Mouse (Mus musculus) cortical plate, adult 2 months (tissue): ENCODE data around the gene Apbb2. TPM values are rescaled to one million over a fixed set of nuclear protein-coding genes. Genes with fewer than 3 reads are reported as not detected.

ENCODE experiments used
- H3K27ac ChIP-seq: fragments of 200-500 bp; 2 replicates; pipeline ENCODE4 v1.5.1; 2012; ENCODE audit warnings: low read length, control low read depth, inconsistent platforms; ENCODE audit not compliant: insufficient read depth
- H3K4me1 ChIP-seq: fragments of 200-500 bp; 2 replicates; pipeline ENCODE4 v1.6.1; 2011; ENCODE audit warnings: low read length; ENCODE audit not compliant: control insufficient read depth, insufficient read depth
- H3K4me3 ChIP-seq: fragments of 200-500 bp; 2 replicates; pipeline ENCODE4 v1.5.1; 2011; ENCODE audit warnings: mild to moderate bottlenecking, low read length, control low read depth; ENCODE audit not compliant: insufficient read depth
- CTCF ChIP-seq: fragments of 200-500 bp; IDR thresholded peaks from 2 replicates; pipeline ENCODE4 v1.5.1; 2011; ENCODE audit warnings: mild to moderate bottlenecking, control low read depth, low read length; ENCODE audit not compliant: insufficient read depth; ENCODE audit errors: extremely low read depth
- POLR2A ChIP-seq: fragments of 200-500 bp; IDR thresholded peaks from 2 replicates; pipeline ENCODE4 v1.6.1; 2011; ENCODE audit warnings: mild to moderate bottlenecking, low read length, control low read depth; ENCODE audit not compliant: insufficient read depth; ENCODE audit errors: extremely low read depth
- polyA plus RNA-seq: library from polyadenylated mRNA; depleted of rRNA; stranded (reverse); fragments of >200 nt; gene quantifications from 2 replicates; pipeline ENCODE4 v1.2.3, GENCODE M21; 2012

Apbb2 gene
- polyA plus RNA-seq, 1 experiment: 28.8 TPM

- Histone ChIP-seq H3K4me3 (no peak overlapping the region), H3K4me1 (peaks cover 6% of the 10 kb centered on the region), H3K27ac (no peak overlapping the region)
- TF ChIP-seq CTCF: no peak
- TF ChIP-seq POLR2A: no peak
These were observed 196.6 kb downstream of the Apbb2 start for GRCm38 (mm10) chr5:66421954-66422353.

- TF ChIP-seq POLR2A: no peak
- no peak for TF ChIP-seq CTCF
- H3K4me3 ChIP-seq: no peak overlapping the region
- no peak overlapping the region for H3K27ac ChIP-seq
- H3K4me1 ChIP-seq: peaks cover 6% of the 10 kb centered on the region; the same call in 1 of the 2 replicates
These were observed 197.4 kb downstream of the Apbb2 start for GRCm38 (mm10) chr5:66421230-66421629.

GRCm38 (mm10) chr5:66420011-66420410, 198.6 kb downstream of the Apbb2 start:
- TF ChIP-seq CTCF (no peak), POLR2A (no peak)
- Histone ChIP-seq H3K4me3 (no peak overlapping the region), H3K4me1 (peaks cover 7% of the 10 kb centered on the region; the same call in 1 of the 2 replicates), H3K27ac (no peak overlapping the region)

GRCm38 (mm10) chr5:66417289-66417688, 201.3 kb downstream of the Apbb2 start:
- TF ChIP-seq CTCF (no peak), POLR2A (no peak)
- Histone ChIP-seq H3K4me3 (no peak overlapping the region), H3K4me1 (peaks cover 10% of the 10 kb centered on the region; the same call in 1 of the 2 replicates), H3K27ac (no peak overlapping the region)

- Histone ChIP-seq H3K4me3 (no peak overlapping the region), H3K27ac (no peak overlapping the region)
These were observed 202.7 kb downstream of the Apbb2 start for GRCm38 (mm10) chr5:66415700-66416543.

GRCm38 (mm10) chr5:66415033-66415697, 203.4 kb downstream of the Apbb2 start:
- TF ChIP-seq CTCF (no peak), POLR2A (no peak)
- Histone ChIP-seq H3K4me3 (no peak overlapping the region), H3K27ac (no peak overlapping the region), H3K4me1 (peaks cover 12% of the 10 kb centered on the region; the same call in 1 of the 2 replicates)

More at GRCm38 (mm10) chr5:66415700-66416543, 202.7 kb downstream of the Apbb2 start:
- TF ChIP-seq POLR2A (no peak), CTCF (no peak)
- H3K4me1 ChIP-seq: peaks cover 12% of the 10 kb centered on the region; the same call in 1 of the 2 replicates

- no peak overlapping the region for H3K4me3 ChIP-seq
- peak overlapping the region; percentile 60; the same call in 1 of the 2 replicates for H3K27ac ChIP-seq
- H3K4me1 ChIP-seq: peaks cover 14% of the 10 kb centered on the region; the same call in 1 of the 2 replicates
- TF ChIP-seq CTCF (no peak), POLR2A (no peak)
These were observed 205.2 kb downstream of the Apbb2 start for GRCm38 (mm10) chr5:66413402-66413801.

GRCm38 (mm10) chr5:66412821-66413220, 205.8 kb downstream of the Apbb2 start:
- H3K27ac ChIP-seq: no peak overlapping the region
- TF ChIP-seq POLR2A (no peak), CTCF (no peak)
- H3K4me3 ChIP-seq: no peak overlapping the region
- H3K4me1 ChIP-seq: peaks cover 14% of the 10 kb centered on the region; the same call in 1 of the 2 replicates

GRCm38 (mm10) chr5:66408546-66408945, 210.0 kb downstream of the Apbb2 start:
- Histone ChIP-seq H3K4me1 (peaks cover 11% of the 10 kb centered on the region; the same call in 1 of the 2 replicates), H3K27ac (no peak overlapping the region), H3K4me3 (no peak overlapping the region)
- TF ChIP-seq POLR2A: no peak
- no peak for TF ChIP-seq CTCF
